Mouse (Mus musculus) MEL (cell line): ENCODE data around the gene Lsm2. TPM values are rescaled to one million over a fixed set of nuclear protein-coding genes. Genes with fewer than 3 reads are reported as not detected.
"Not testable (repeated sequence)": the region's sequence is repeated elsewhere in the genome, so short reads cannot be mapped to it uniquely, and the experiment has no call there.

Experiments used
- DNase-seq: peaks from one replicate; pipeline ENCODE4 v3.0.0; 2011; ENCODE audit warnings: low read depth, low spot score
- H3K27ac ChIP-seq: 2 replicates; pipeline ENCODE4 v1.5.1; 2012; ENCODE audit warnings: low read depth, mild to moderate bottlenecking, control low read depth, low read length, moderate library complexity; ENCODE audit not compliant: control insufficient read depth
- H3K27me3 ChIP-seq, 2 experiments: fragments of 150-350 bp in 1 of 2; sonication (generic) in 1 of 2; 2 replicates each; pipeline ENCODE4 v1.6.1; 2012; ENCODE audit warnings: low read length in 2 of 2, mild to moderate bottlenecking in 2 of 2, improper control_type of control experiment in 1 of 2, moderate library complexity in 1 of 2; ENCODE audit not compliant: insufficient read depth in 2 of 2, control insufficient read depth in 1 of 2
- H3K36me3 ChIP-seq, 2 experiments: 2 replicates each; pipeline ENCODE4 v1.6.1; 2012 to 2014; ENCODE audit warnings: low read length in 2 of 2, improper control_type of control experiment in 1 of 2, inconsistent platforms in 1 of 2, mild to moderate bottlenecking in 1 of 2; ENCODE audit not compliant: insufficient read depth in 2 of 2, control insufficient read depth in 1 of 2
- H3K4me1 ChIP-seq, 2 experiments: fragments of 150-350 bp in 1 of 2; sonication (generic) in 1 of 2; 2 replicates each; pipeline ENCODE4 v1.6.1; 2012; ENCODE audit warnings: low read length in 2 of 2, improper control_type of control experiment in 1 of 2, mild to moderate bottlenecking in 1 of 2; ENCODE audit not compliant: insufficient read depth in 2 of 2, control insufficient read depth in 1 of 2
- H3K4me3 ChIP-seq, 2 experiments: fragments of 150-350 bp in 1 of 2; sonication (generic) in 1 of 2; 2 replicates each; pipeline ENCODE4 v1.5.1; 2012; ENCODE audit warnings: low read depth in 2 of 2, low read length in 2 of 2, mild to moderate bottlenecking in 2 of 2, moderate library complexity in 2 of 2, control low read depth in 1 of 2, improper control_type of control experiment in 1 of 2; ENCODE audit not compliant: control insufficient read depth in 1 of 2, insufficient read depth in 1 of 2
- H3K79me2 ChIP-seq: 2 replicates; pipeline ENCODE4 v1.6.1; 2012; ENCODE audit warnings: mild to moderate bottlenecking, low read length, moderate library complexity; ENCODE audit not compliant: control insufficient read depth, poor library complexity, insufficient read depth
- H3K9ac ChIP-seq: 2 replicates; pipeline ENCODE4 v1.6.1; 2012; ENCODE audit warnings: low read depth, mild to moderate bottlenecking, control low read depth, low read length, moderate library complexity; ENCODE audit not compliant: control insufficient read depth, poor library complexity, severe bottlenecking
- H3K9me3 ChIP-seq: fragments of 150-350 bp; sonication (generic); replicated peaks from 2 replicates; pipeline ENCODE4 v1.6.1; 2012; ENCODE audit warnings: mild to moderate bottlenecking, low read length, improper control_type of control experiment, moderate library complexity; ENCODE audit not compliant: insufficient read depth
- CHD1 ChIP-seq: IDR thresholded peaks from 2 replicates; pipeline ENCODE4 v1.6.1; 2012; ENCODE audit warnings: low read depth, mild to moderate bottlenecking, inconsistent platforms, low read length, improper control_type of control experiment
- CHD2 ChIP-seq: IDR thresholded peaks from 2 replicates; pipeline ENCODE4 v1.6.1; 2011; ENCODE audit warnings: low read length, improper control_type of control experiment
- CTCF ChIP-seq, 3 experiments: IDR thresholded peaks in 2 of 3; conservative IDR thresholded peaks in 1 of 3; 2 replicates each; pipeline ENCODE4 v1.5.1; 2011 to 2012; ENCODE audit warnings: low read length in 3 of 3, low read depth in 2 of 3, mild to moderate bottlenecking in 2 of 3, improper control_type of control experiment in 1 of 3, inconsistent platforms in 1 of 3, mixed read lengths in 1 of 3, moderate library complexity in 1 of 3; ENCODE audit not compliant: control insufficient read depth in 1 of 3, insufficient read depth in 1 of 3, poor library complexity in 1 of 3, severe bottlenecking in 1 of 3
- E2F4 ChIP-seq: IDR thresholded peaks from 2 replicates; pipeline ENCODE4 v1.6.1; 2011; ENCODE audit warnings: low read depth, low read length, improper control_type of control experiment, borderline replicate concordance
- EP300 ChIP-seq, 2 experiments: IDR thresholded peaks; 2 replicates each; pipeline ENCODE4 v1.6.1; 2011; ENCODE audit warnings: improper control_type of control experiment in 2 of 2, low read length in 2 of 2, low read depth in 1 of 2, mild to moderate bottlenecking in 1 of 2
- GATA1 ChIP-seq: IDR thresholded peaks from 2 replicates; pipeline ENCODE4 v1.6.1; 2011; ENCODE audit warnings: low read depth, low read length, improper control_type of control experiment
- HCFC1 ChIP-seq: IDR thresholded peaks from 2 replicates; pipeline ENCODE4 v1.6.1; 2012; ENCODE audit warnings: low read depth, mild to moderate bottlenecking, inconsistent platforms, low read length, improper control_type of control experiment, moderate library complexity
- JUND ChIP-seq: IDR thresholded peaks from 2 replicates; pipeline ENCODE4 v1.6.1; 2011; ENCODE audit warnings: low read depth, mild to moderate bottlenecking, improper control_type of control experiment, low read length
- MAX ChIP-seq: IDR thresholded peaks from 2 replicates; pipeline ENCODE4 v1.6.1; 2011; ENCODE audit warnings: low read length, improper control_type of control experiment
- MAZ ChIP-seq: IDR thresholded peaks from 2 replicates; pipeline ENCODE4 v1.6.1; 2012; ENCODE audit warnings: low read depth, mild to moderate bottlenecking, inconsistent platforms, low read length, improper control_type of control experiment
- MEF2A ChIP-seq: IDR thresholded peaks from 2 replicates; pipeline ENCODE4 v1.6.1; 2014; ENCODE audit warnings: low read depth, mild to moderate bottlenecking, inconsistent platforms, low read length, improper control_type of control experiment; ENCODE audit not compliant: poor library complexity, insufficient replicate concordance, severe bottlenecking; ENCODE audit errors: extremely low read depth
- MXI1 ChIP-seq: IDR thresholded peaks from 2 replicates; pipeline ENCODE4 v1.6.1; 2011; ENCODE audit warnings: mild to moderate bottlenecking, low read depth, low read length, improper control_type of control experiment
- NELFE ChIP-seq: IDR thresholded peaks from 2 replicates; pipeline ENCODE4 v1.6.1; 2011; ENCODE audit warnings: low read depth, low read length, improper control_type of control experiment
- NRF1 ChIP-seq: IDR thresholded peaks from 2 replicates; pipeline ENCODE4 v1.6.1; 2014; ENCODE audit warnings: low read depth, mild to moderate bottlenecking, inconsistent platforms, low read length, improper control_type of control experiment, moderate library complexity; ENCODE audit not compliant: poor library complexity, insufficient read depth, severe bottlenecking
- POLR2AphosphoS5 ChIP-seq: IDR thresholded peaks from 2 replicates; pipeline ENCODE4 v1.6.1; 2012; ENCODE audit warnings: low read depth, borderline replicate concordance, mild to moderate bottlenecking, inconsistent platforms, low read length, moderate library complexity, mixed read lengths
- RCOR1 ChIP-seq: IDR thresholded peaks from 2 replicates; pipeline ENCODE4 v1.6.1; 2012; ENCODE audit warnings: low read depth, mild to moderate bottlenecking, inconsistent platforms, low read length, improper control_type of control experiment
- SIN3A ChIP-seq: IDR thresholded peaks from 2 replicates; pipeline ENCODE4 v1.6.1; 2012; ENCODE audit warnings: low read length, improper control_type of control experiment, inconsistent platforms
- SMC3 ChIP-seq: IDR thresholded peaks from 2 replicates; pipeline ENCODE4 v1.6.1; 2011; ENCODE audit warnings: low read depth, low read length, improper control_type of control experiment
- TAL1 ChIP-seq: IDR thresholded peaks from 2 replicates; pipeline ENCODE4 v1.6.1; 2012; ENCODE audit warnings: mild to moderate bottlenecking, inconsistent platforms, low read length, moderate library complexity, mixed read lengths
- TBP ChIP-seq: IDR thresholded peaks from 2 replicates; pipeline ENCODE4 v1.8.0; 2011; ENCODE audit warnings: low read depth, low read length, improper control_type of control experiment
- TCF12 ChIP-seq: IDR thresholded peaks from 2 replicates; pipeline ENCODE4 v1.6.1; 2014; ENCODE audit warnings: low read depth, mild to moderate bottlenecking, inconsistent platforms, low read length, improper control_type of control experiment, moderate library complexity
- UBTF ChIP-seq: IDR thresholded peaks from 2 replicates; pipeline ENCODE4 v1.6.1; 2012; ENCODE audit warnings: low read depth, mild to moderate bottlenecking, inconsistent platforms, low read length, improper control_type of control experiment, moderate library complexity, borderline replicate concordance; ENCODE audit not compliant: insufficient read depth
- USF1 ChIP-seq: IDR thresholded peaks from 2 replicates; pipeline ENCODE4 v1.6.1; 2014; ENCODE audit warnings: low read depth, mild to moderate bottlenecking, inconsistent platforms, low read length, improper control_type of control experiment, moderate library complexity
- USF2 ChIP-seq, 2 experiments: IDR thresholded peaks; 2 replicates each; pipeline ENCODE4 v1.6.1; 2011 to 2012; ENCODE audit warnings: improper control_type of control experiment in 2 of 2, low read length in 2 of 2, borderline replicate concordance in 1 of 2, inconsistent platforms in 1 of 2, low read depth in 1 of 2, mild to moderate bottlenecking in 1 of 2; ENCODE audit not compliant: insufficient read depth in 1 of 2
- ZC3H11A ChIP-seq: IDR thresholded peaks from 2 replicates; pipeline ENCODE4 v1.6.1; 2012; ENCODE audit warnings: low read depth, mild to moderate bottlenecking, inconsistent platforms, low read length, improper control_type of control experiment
- ZKSCAN1 ChIP-seq: IDR thresholded peaks from 2 replicates; pipeline ENCODE4 v1.6.1; 2012; ENCODE audit warnings: low read depth, mild to moderate bottlenecking, inconsistent platforms, low read length, improper control_type of control experiment, moderate library complexity
- ZMIZ1 ChIP-seq: IDR thresholded peaks from 2 replicates; pipeline ENCODE4 v1.6.1; 2012; ENCODE audit warnings: low read depth, mild to moderate bottlenecking, inconsistent platforms, low read length, improper control_type of control experiment, moderate library complexity
- ZNF384 ChIP-seq: IDR thresholded peaks from 2 replicates; pipeline ENCODE4 v1.6.1; 2012; ENCODE audit warnings: low read depth, mild to moderate bottlenecking, inconsistent platforms, low read length, improper control_type of control experiment
- polyA plus RNA-seq, 2 experiments: library from polyadenylated mRNA; stranded (reverse) in 1 of 2; unstranded in 1 of 2; fragments of >175 nt in 1 of 2; fragments of >200 nt in 1 of 2; gene quantifications; 2 replicates each; pipeline versions ENCODE4 v1.2.1 to v1.2.4; 2012; ENCODE audit warnings: low replicate concordance in 2 of 2, low read depth in 1 of 2; ENCODE audit not compliant: insufficient read length in 2 of 2, insufficient read depth in 1 of 2, missing spikeins in 1 of 2
- total RNA-seq: library from RNA; depleted of rRNA; stranded (reverse); fragments of 300-350 nt; gene quantifications from 2 replicates; pipeline ENCODE4 v1.2.3, GENCODE M21; 2012

The Lsm2 gene
- total and polyA plus RNA-seq, 3 experiments = 57.9 to 180 TPM; not detected in 1

GRCm38 (mm10) chr17:35005158-35005557 is 23.5 kb downstream of the Lsm2 start (continued):
- TF ChIP-seq TAL1 = no peak
- no peak for TF ChIP-seq ZMIZ1
- TF ChIP-seq MAX = no peak
- TF ChIP-seq NELFE = no peak

DNA sequence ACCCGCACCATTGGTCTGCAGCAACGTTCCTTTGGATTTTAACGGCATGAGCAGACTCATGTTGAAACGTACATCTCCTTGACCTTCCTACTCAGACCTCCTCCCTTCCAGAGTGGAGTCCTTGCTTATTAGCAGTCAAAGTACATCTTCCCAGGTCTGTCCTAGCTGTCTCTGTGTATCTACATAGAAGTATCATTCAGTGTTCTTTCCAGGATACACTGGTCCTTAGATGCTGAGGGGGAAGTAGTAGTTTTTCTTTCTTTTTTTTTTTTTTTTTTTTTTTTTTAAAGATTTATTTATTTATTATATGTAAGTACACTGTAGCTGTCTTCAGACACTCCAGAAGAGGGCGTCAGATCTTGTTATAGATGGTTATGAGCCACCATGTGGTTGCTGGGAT is 24.2 kb downstream of the Lsm2 start:
- H3K27ac ChIP-seq, H3K9ac ChIP-seq, DNase-seq, H3K9me3 ChIP-seq, H3K27me3 ChIP-seq, H3K36me3 ChIP-seq, H3K4me3 ChIP-seq: not testable (repeated sequence)
- Histone ChIP-seq H3K4me1 (peaks cover 0 to 13% of the 10 kb centered on the region in 2 experiments; a peak in 2 of 4 replicates), H3K79me2 (peaks cover 48% of the 10 kb centered on the region)
- TF ChIP-seq ZNF384 = peak; percentile 64

GRCm38 (mm10) chr17:35007387-35007991 is 25.8 kb downstream of the Lsm2 start:
- peak; percentile 80 for DNase-seq
- H3K27ac ChIP-seq = peak overlapping the region; percentile 9; the same call in 1 of the 2 replicates
- no peak overlapping the region for H3K9ac ChIP-seq
- H3K9me3 ChIP-seq = no peaks in the 10 kb centered on the region
- peaks cover 0 to 13% of the 10 kb centered on the region in 2 experiments; a peak in 2 of 4 replicates for H3K4me1 ChIP-seq
- no peak overlapping the region for H3K4me3 ChIP-seq
- H3K36me3 ChIP-seq = peaks cover 6 to 7% of the 10 kb centered on the region in 2 experiments
- H3K27me3 ChIP-seq = no peaks in the 10 kb centered on the region
- peaks cover 32% of the 10 kb centered on the region for H3K79me2 ChIP-seq
- no peak for TF ChIP-seq MEF2A
- no peak for TF ChIP-seq USF1
- TF ChIP-seq SIN3A = no peak
- TF ChIP-seq ZNF384 = 0 out of 2 replicates have a peak, but pooled peaks have one; percentile 31
- no peak for TF ChIP-seq EP300 (IDR thresholded peaks at IDR 0.05; ENCODE audit: low read depth in 1 of 2, low read length in 2 of 2)
- TF ChIP-seq TCF12 = no peak
- TF ChIP-seq ZKSCAN1 = no peak
- TF ChIP-seq ZC3H11A = no peak; the same call in 1 of the 2 replicates
- no peak for TF ChIP-seq USF2 (IDR thresholded peaks at IDR 0.05; ENCODE audit: borderline replicate concordance in 1 of 2, insufficient read depth in 1 of 2, low read depth in 1 of 2, low read length in 2 of 2)
- no peak for TF ChIP-seq NELFE
- no peak for TF ChIP-seq MAZ
- peak; percentile 91 for TF ChIP-seq TBP
- no peak for TF ChIP-seq CHD2
- TF ChIP-seq HCFC1 = peak; percentile 37; the same call in 1 of the 2 replicates
- no peak for TF ChIP-seq POLR2AphosphoS5
- no peak for TF ChIP-seq TAL1
- no peak for TF ChIP-seq MAX
- no peak for TF ChIP-seq UBTF
- TF ChIP-seq MXI1 = no peak
- peak; percentile 56 for TF ChIP-seq SMC3
- 0 out of 2 replicates have a peak, but pooled peaks have one; percentile 52 for TF ChIP-seq JUND
- no peak for TF ChIP-seq E2F4
- peak in 2 of 3 experiments; percentile 20 to 49; a peak in 4 of 6 replicates for TF ChIP-seq CTCF (IDR thresholded peaks at IDR 0.05 in 2 of 3, conservative IDR thresholded peaks at IDR 0.05 in 1 of 3; ENCODE audit: control insufficient read depth in 1 of 3, insufficient read depth in 1 of 3, low read depth in 2 of 3, low read length in 3 of 3, poor library complexity in 1 of 3, severe bottlenecking in 1 of 3)
- no peak for TF ChIP-seq NRF1
- TF ChIP-seq RCOR1 = no peak
- no peak for TF ChIP-seq CHD1
- no peak for TF ChIP-seq GATA1
